Mouse (Mus musculus) MEL-GATA-1-ER (cell line): ENCODE results near the gene Rnf115.
"Not testable (repeated sequence)": the region's sequence is repeated elsewhere in the genome, so short reads cannot be mapped to it uniquely, and the experiment has no call there.

Source experiments
- DNase-seq: peaks from one replicate; pipeline ENCODE4 v3.0.0-alpha.2; 2012; ENCODE audit warnings: low read depth; ENCODE audit errors: extremely low read depth

Gene Rnf115

GRCm38 (mm10) chr3:96707903-96708683, 19.4 kb upstream of the Rnf115 start, which contains the start of gene Nudt17:
Gene Nudt17 (minus strand): TSS chr3:96708562.
- DNase-seq, result peak; percentile 53

- no peak for DNase-seq
Observed at GRCm38 (mm10) chr3:96708684-96709064, 18.8 kb upstream of the Rnf115 start.

- DNase-seq, result no peak
Observed at GRCm38 (mm10) chr3:96714286-96714685, 13.2 kb upstream of the Rnf115 start.

- DNase-seq, result no peak
Observed at GRCm38 (mm10) chr3:96715854-96716253, 11.6 kb upstream of the Rnf115 start.

- no peak for DNase-seq
Observed at GRCm38 (mm10) chr3:96719173-96719572, 8.3 kb upstream of the Rnf115 start.

GRCm38 (mm10) chr3:96727828-96728633, 567 bp downstream of the Rnf115 start:
- DNase-seq, result peak; percentile 77

GRCm38 (mm10) chr3:96728634-96729402, 1.4 kb downstream of the Rnf115 start:
- peak; percentile 29 for DNase-seq

- peak; percentile 93 for DNase-seq
Observed at GRCm38 (mm10) chr3:96729403-96729784, 1.9 kb downstream of the Rnf115 start.

GRCm38 (mm10) chr3:96730785-96731184, 3.3 kb downstream of the Rnf115 start:
- no peak for DNase-seq

GRCm38 (mm10) chr3:96733984-96734383, 6.5 kb downstream of the Rnf115 start:
- no peak for DNase-seq

GRCm38 (mm10) chr3:96735200-96735599, 7.7 kb downstream of the Rnf115 start:
- DNase-seq, result no peak

- DNase-seq, result no peak
Observed at GRCm38 (mm10) chr3:96737013-96737740, 9.7 kb downstream of the Rnf115 start.

- no peak for DNase-seq
Observed at GRCm38 (mm10) chr3:96737995-96738394, 10.5 kb downstream of the Rnf115 start.

- DNase-seq, result not testable (repeated sequence)
Observed at GRCm38 (mm10) chr3:96740279-96740678, 12.8 kb downstream of the Rnf115 start.

GRCm38 (mm10) chr3:96744348-96744747, 16.9 kb downstream of the Rnf115 start:
- no peak for DNase-seq

GRCm38 (mm10) chr3:96746829-96747228, 19.4 kb downstream of the Rnf115 start:
- no peak for DNase-seq

GRCm38 (mm10) chr3:96755935-96756334, 28.5 kb downstream of the Rnf115 start:
- DNase-seq, result no peak

- no peak for DNase-seq
Observed at GRCm38 (mm10) chr3:96757691-96758090, 30.2 kb downstream of the Rnf115 start.

GRCm38 (mm10) chr3:96759695-96760094, 32.2 kb downstream of the Rnf115 start:
- no peak for DNase-seq

GRCm38 (mm10) chr3:96764528-96764927, 37.1 kb downstream of the Rnf115 start:
- peak; percentile 33 for DNase-seq

GRCm38 (mm10) chr3:96769971-96770370, 42.5 kb downstream of the Rnf115 start:
- DNase-seq, result peak; percentile 66
